Mouse (Mus musculus): ENCODE measurements around the gene 1700080O16Rik. TPM values are rescaled to one million over a fixed set of nuclear protein-coding genes. Genes with fewer than 3 reads are reported as not detected.

The 1700080O16Rik gene
- polyA plus RNA-seq, 1 experiment from 2014 or later: not detected

Other genes starting within 250 kb of the 1700080O16Rik start
- gene Usp26, start 171.5 kb downstream of the 1700080O16Rik start, polyA plus RNA-seq (2014; fragmentation: Nextera tagmentation; extraction: Ambion mirVana): not detected in 2 replicates
- gene Gpc4, start 192.5 kb upstream of the 1700080O16Rik start, polyA plus RNA-seq (2014; fragmentation: Nextera tagmentation; extraction: Ambion mirVana): 10.6 and 15.9 TPM in 2 replicates

Data from neural tube, embryonic 14.5 days (tissue).